Mouse (Mus musculus) NIH3T3 (cell line): ENCODE results near the gene Ubb.
"Not testable (repeated sequence)": the region's sequence is repeated elsewhere in the genome, so short reads cannot be mapped to it uniquely, and the experiment has no call there.

Source experiments
- DNase-seq: peaks from one replicate; pipeline ENCODE4 v3.0.0-alpha.2; 2012; ENCODE audit warnings: low read depth

The Ubb gene

GRCm38 (mm10) chr11:62550727-62551225 lies at the start of gene Ubb:
Ubb (plus strand) TSS chr11:62551171.
- peak; percentile 100 for DNase-seq

- no peak for DNase-seq
These were observed 43.3 kb upstream of the Ubb start for GRCm38 (mm10) chr11:62507683-62508082.

- DNase-seq, result not testable (repeated sequence)
These were observed 42.6 kb upstream of the Ubb start for GRCm38 (mm10) chr11:62508365-62508764.

GRCm38 (mm10) chr11:62508816-62509215 lies 42.2 kb upstream of the Ubb start:
- DNase-seq, result not testable (repeated sequence)

GRCm38 (mm10) chr11:62509571-62509970 lies 41.4 kb upstream of the Ubb start:
- DNase-seq, result no peak

- DNase-seq, result no peak
These were observed 40.0 kb upstream of the Ubb start for GRCm38 (mm10) chr11:62510956-62511355.

- no peak for DNase-seq
These were observed 39.3 kb upstream of the Ubb start for GRCm38 (mm10) chr11:62511444-62512202.

GRCm38 (mm10) chr11:62512529-62513080 lies 38.4 kb upstream of the Ubb start:
- no peak for DNase-seq

- DNase-seq, result no peak
These were observed 37.7 kb upstream of the Ubb start for GRCm38 (mm10) chr11:62513311-62513710.

- DNase-seq, result no peak
These were observed 32.0 kb upstream of the Ubb start for GRCm38 (mm10) chr11:62518991-62519390.

GRCm38 (mm10) chr11:62522283-62522682 lies 28.7 kb upstream of the Ubb start:
- no peak for DNase-seq

- DNase-seq, result no peak
These were observed 13.9 kb upstream of the Ubb start for GRCm38 (mm10) chr11:62537089-62537488.

GRCm38 (mm10) chr11:62537590-62537989 lies 13.4 kb upstream of the Ubb start:
- DNase-seq, result no peak

- peak; percentile 64 for DNase-seq
These were observed 12.5 kb upstream of the Ubb start for GRCm38 (mm10) chr11:62538321-62539088.

GRCm38 (mm10) chr11:62539089-62539890 lies 11.7 kb upstream of the Ubb start, which contains the start of gene Cenpv:
Cenpv (minus strand) TSS chr11:62539261.
- DNase-seq, result peak; percentile 70

- DNase-seq, result no peak
These were observed 10.8 kb upstream of the Ubb start for GRCm38 (mm10) chr11:62540167-62540566.

GRCm38 (mm10) chr11:62540969-62541368 lies 10.0 kb upstream of the Ubb start:
- DNase-seq, result no peak

- DNase-seq, result no peak
These were observed 9.4 kb upstream of the Ubb start for GRCm38 (mm10) chr11:62541581-62541980.

GRCm38 (mm10) chr11:62543991-62544390 lies 7.0 kb upstream of the Ubb start:
- DNase-seq, result no peak

- peak; percentile 94 for DNase-seq
These were observed 1.2 kb upstream of the Ubb start for GRCm38 (mm10) chr11:62549782-62550181.

GRCm38 (mm10) chr11:62550227-62550685 lies 715 bp upstream of the Ubb start:
- DNase-seq, result peak; percentile 79
